Mouse (Mus musculus): ENCODE data around the gene Rbm26.

Rbm26 gene

DNA sequence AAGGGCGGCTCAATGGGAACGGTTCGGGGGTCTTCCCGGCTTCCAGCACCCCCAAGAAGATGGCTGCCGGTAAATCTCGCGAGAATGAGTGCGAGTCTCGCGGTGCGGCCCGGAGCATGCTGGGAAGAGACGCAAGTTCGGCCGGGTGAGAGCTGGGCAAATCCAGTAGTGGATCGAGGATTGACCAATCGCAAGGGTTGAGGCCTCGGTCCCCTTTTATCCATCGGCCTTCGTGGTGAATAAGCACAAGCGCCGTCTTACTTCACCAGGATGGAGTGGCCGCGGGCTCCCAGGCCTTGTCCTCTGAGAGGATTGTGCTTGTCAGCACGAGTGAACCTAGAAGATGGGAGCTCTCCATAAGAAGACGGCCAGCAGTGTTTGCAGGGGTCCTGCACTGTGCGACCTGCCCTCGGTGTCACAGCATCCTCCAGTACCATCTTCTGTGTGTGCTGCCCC lies at the start of gene Rbm26:
Gene Rbm26 (minus strand): TSS at position 90 of the 456 bp plus-strand sequence.
- peak; percentile 86 for DNase-seq (ENCODE audit: extremely low read depth, insufficient read length, low spot score)

DNA sequence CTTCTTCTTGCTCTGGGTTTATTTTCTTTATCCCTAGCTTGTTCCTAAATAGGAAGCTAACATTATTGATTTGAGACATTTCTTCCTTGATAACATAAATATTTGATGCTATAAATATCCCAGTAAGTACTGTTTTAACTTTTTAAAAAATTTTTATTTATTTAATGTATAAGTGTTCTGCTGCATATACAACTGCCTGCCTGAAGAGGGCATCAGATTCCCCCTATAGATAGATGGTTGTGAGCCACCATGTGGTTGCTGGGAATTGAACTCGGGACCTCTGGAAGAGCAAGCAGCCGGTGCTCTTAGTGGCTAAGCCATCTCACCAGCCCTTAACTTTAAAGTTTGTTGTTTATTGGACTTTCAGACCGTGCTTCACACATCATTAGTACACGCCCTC lies 48.7 kb upstream of the Rbm26 start:
- DNase-seq (ENCODE audit: extremely low read depth, insufficient read length, low spot score) = no peak

GRCm38 (mm10) chr14:105222240-105222639 lies 45.1 kb upstream of the Rbm26 start:
- no peak for DNase-seq (ENCODE audit: extremely low read depth, insufficient read length, low spot score)

DNA sequence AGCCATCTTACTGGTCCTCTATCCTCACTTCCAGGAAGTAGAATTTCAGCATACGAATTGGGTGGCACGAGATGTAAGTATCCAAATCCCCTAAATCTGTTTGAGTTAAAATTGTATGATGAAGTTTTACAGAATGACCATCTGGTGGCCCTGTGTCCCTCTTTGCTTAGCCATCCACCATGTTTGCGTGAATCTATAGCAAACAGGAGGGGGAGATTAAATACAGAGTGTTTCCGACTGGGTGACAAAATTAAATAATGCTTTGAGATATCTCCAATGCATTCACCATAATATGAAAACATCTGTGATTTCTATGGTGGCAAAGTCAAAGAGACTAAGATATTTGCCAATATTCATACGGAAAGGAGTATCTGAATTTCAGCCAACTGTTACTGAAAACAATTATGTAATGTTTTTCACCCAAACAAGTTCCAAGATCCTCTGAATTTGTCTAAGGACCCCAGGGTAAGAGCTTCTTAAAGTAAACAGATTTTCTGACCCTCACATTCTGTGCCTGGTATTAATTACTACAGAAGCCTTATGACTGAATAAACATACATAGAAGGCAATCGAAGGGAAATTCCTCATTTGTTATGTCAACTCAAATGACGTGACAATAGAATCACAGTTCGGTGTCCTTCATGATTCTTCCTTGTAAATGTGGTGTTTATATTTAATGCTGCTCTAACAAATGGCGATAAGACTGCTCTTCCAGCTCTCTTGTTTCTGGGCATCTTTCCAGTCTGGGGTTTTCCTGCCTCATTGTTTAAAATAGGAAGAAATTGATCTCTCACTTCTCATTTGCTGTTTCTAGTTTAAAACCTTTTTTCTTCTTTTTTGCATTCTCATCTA lies 42.6 kb upstream of the Rbm26 start:
- no peak for DNase-seq (ENCODE audit: extremely low read depth, insufficient read length, low spot score)

GRCm38 (mm10) chr14:105198401-105198800 lies 21.3 kb upstream of the Rbm26 start:
- DNase-seq (ENCODE audit: extremely low read depth, insufficient read length, low spot score) = no peak

DNA sequence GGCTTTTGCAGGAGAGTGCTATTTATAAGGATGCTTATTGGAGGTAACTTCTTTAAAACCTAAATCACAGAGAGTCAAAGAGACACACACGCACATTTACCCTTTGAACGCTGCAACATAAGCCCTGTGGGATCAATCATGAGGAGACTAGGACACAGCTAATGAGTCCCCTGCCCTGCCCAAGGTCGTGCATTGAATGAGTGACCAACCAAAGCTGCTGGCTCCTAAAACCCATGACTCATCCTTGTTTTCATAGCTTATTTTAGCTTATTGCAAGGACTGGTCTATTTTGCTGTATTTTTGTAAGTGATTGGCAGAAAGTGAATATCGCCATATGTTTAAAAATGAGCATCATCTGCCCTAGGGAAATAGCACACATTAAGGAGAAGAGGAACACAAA lies 17.6 kb upstream of the Rbm26 start:
- no peak for DNase-seq (ENCODE audit: extremely low read depth, insufficient read length, low spot score)

DNA sequence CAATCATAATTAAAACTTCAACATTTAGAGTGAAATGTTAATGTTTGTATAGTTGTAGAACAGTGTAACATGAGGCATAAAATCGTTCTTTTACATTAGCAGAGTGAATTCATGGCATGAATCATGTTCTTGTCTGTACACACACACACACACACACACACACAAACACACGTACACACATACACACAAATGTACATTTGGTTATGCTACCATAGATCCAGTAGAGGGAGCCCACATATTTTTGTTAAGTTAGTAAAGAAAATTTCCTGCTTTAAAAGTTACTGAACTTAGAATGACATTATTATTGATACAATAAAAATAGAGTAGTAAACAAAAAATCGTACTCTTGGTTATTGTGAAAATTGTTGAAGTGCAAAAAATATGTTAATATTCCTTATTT lies 7.7 kb upstream of the Rbm26 start:
- DNase-seq (ENCODE audit: extremely low read depth, insufficient read length, low spot score) = peak; percentile 9

DNA sequence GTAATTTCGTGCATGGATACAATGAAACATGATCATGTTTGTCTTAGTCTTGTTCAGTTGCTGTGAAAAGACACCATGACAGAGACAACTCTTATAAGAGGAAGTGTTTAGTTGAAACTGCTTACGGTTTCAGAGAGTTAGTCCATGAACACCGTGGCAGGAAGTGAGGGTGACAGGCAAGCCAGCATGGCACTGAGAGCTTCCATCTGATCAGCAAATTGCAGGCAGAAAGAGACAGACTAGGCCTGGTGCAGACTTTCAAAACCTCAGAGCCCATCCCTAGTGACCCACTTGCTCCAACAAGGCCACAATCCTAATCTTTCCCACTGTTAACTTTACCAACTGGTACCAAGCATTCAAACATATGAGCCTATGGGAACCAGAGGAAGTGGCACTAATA lies 5.7 kb upstream of the Rbm26 start:
- DNase-seq (ENCODE audit: extremely low read depth, insufficient read length, low spot score) = no peak

GRCm38 (mm10) chr14:105179733-105180132 lies 2.6 kb upstream of the Rbm26 start:
- no peak for DNase-seq (ENCODE audit: extremely low read depth, insufficient read length, low spot score)

DNA sequence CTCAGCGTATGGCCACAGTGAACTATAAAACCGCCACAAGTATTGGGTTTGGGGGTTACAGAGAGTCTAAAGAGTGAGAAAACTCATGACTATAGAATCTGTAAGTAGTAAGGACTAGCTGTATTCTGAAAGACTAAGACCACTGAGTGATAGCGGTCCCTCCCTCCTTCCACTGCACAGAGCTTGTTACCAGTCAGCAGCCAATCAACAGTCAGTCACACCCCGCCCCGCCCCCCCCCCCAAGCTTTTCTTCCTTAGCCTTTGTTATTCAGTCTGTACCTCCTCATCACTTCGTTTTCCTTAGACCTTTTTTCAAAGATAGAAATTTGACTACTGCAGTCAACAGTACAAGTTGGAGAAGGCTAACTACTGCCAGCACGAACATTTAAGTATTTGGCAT lies 1.9 kb upstream of the Rbm26 start:
- DNase-seq (ENCODE audit: extremely low read depth, insufficient read length, low spot score) = no peak

- peak; percentile 31 for DNase-seq (ENCODE audit: extremely low read depth, insufficient read length, low spot score)
Measured at GRCm38 (mm10) chr14:105176381-105177168, 552 bp downstream of the Rbm26 start.

GRCm38 (mm10) chr14:105167181-105167580 lies 9.9 kb downstream of the Rbm26 start:
- DNase-seq (ENCODE audit: extremely low read depth, insufficient read length, low spot score) = no peak

GRCm38 (mm10) chr14:105164793-105165192 lies 12.3 kb downstream of the Rbm26 start:
- no peak for DNase-seq (ENCODE audit: extremely low read depth, insufficient read length, low spot score)

GRCm38 (mm10) chr14:105161334-105161733 lies 15.8 kb downstream of the Rbm26 start:
- DNase-seq (ENCODE audit: extremely low read depth, insufficient read length, low spot score) = no peak

GRCm38 (mm10) chr14:105158526-105158925 lies 18.6 kb downstream of the Rbm26 start:
- DNase-seq (ENCODE audit: extremely low read depth, insufficient read length, low spot score) = no peak

GRCm38 (mm10) chr14:105134076-105134475 lies 43.1 kb downstream of the Rbm26 start:
- DNase-seq (ENCODE audit: extremely low read depth, insufficient read length, low spot score) = no peak

DNA sequence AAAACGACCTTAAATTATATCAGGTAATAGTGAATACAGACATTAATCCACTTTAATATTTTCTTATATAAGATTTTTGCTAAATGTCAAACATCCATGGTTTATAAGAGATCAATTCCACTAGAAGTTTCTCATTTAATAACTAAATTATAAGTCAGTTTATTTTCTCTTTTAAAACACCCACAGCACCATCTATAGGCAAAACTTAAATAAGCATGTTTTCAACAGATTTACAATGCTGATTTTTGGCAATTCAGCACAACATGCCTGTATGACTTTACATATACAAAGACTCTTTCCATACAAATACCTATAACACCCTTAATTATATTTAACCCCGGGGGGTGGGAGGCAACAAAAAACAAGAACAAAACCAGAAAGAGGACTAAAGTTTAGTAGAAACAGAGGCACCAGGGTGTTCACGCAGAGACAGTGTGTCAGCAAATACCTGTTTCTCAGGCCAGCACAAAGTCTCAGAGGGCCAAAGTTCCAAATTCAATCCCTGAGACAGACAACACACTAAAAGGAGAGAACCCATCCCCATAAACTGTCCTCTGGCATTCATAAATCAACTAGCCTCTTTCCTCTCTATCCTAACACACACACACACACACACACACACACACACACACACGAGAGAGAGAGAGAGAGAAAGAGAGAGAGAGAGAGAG lies 49.3 kb downstream of the Rbm26 start:
- no peak for DNase-seq (ENCODE audit: extremely low read depth, insufficient read length, low spot score)

DNA sequence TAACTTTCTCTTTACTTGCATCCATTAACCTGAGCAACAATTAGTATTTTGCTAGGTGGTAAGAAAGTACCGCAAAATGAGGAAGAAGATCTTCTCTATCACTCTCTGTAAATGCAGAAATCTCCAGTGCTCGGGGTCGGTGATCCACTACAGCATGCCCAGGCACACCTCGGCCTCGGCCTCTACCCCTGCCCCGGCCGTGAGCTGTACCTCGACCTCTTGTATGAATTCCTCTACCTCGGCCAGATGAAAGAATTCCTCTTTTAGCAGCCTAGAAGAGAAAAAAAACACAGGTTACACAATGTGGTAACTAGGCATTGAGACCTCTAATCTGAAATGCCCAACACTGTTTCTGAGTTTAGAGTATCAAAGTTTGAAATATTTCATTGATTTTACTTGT lies 52.6 kb downstream of the Rbm26 start:
- no peak for DNase-seq (ENCODE audit: extremely low read depth, insufficient read length, low spot score)

DNA sequence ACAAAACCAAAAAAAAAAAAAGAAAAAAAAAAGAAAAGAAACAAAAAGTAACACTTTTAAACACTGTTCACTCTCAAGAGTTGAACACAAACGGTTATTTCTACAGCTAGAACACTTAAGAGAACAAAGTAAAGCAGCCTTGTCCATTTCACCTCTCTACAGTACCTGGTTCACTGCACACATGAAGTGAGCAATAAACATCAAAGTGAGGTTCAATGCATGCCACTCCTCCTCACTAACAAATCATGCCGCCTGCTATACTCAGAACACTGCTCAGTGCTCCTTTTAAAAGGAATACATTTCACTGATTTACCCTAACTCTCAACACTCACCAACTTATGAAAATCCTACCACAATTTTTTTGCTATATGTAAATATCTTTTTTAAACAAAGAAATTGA lies 61.7 kb downstream of the Rbm26 start:
- DNase-seq (ENCODE audit: extremely low read depth, insufficient read length, low spot score) = no peak

- DNase-seq (ENCODE audit: extremely low read depth, insufficient read length, low spot score) = no peak
Measured at GRCm38 (mm10) chr14:105106252-105106651, 70.9 kb downstream of the Rbm26 start.

DNA sequence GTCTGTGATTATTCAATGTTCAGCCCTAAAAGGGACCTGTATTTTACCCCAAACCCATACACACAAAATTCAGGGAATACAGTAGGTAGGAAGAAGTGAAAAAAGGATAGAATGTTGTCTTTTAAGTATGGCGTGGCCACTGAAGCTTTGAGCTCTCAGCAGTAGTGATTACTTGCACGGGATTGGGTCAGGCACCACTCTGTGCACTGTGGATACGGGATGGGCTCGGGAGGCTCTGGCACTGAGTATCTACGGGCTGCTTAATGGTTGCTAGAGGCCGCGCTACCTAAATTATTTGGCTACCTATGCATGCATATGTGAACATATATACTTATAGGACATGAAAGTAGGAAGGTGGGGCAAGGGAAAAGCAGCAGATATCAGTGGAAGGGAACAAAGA lies 78.3 kb downstream of the Rbm26 start:
- no peak for DNase-seq (ENCODE audit: extremely low read depth, insufficient read length, low spot score)

Data from 3134 (cell line).